Mouse (Mus musculus) lung, embryonic 15.5 days (tissue): ENCODE results near the gene Gls. TPM values are rescaled to one million over a fixed set of nuclear protein-coding genes. Genes with fewer than 3 reads are reported as not detected.

Experiments
- ATAC-seq: fragments of 200-750 bp; cut with Nextera tagmentation; 2 replicates; pipeline ENCODE4 v1.8.0; 2017; ENCODE audit warnings: moderate number of reproducible peaks, borderline replicate concordance; ENCODE audit not compliant: low FRiP score, low TSS enrichment; ENCODE audit errors: extremely low read depth
- H3K27ac ChIP-seq: fragments of 300-500 bp; sonication (generic); 2 replicates; pipeline ENCODE4 v1.5.1; 2015; ENCODE audit warnings: moderate library complexity, mild to moderate bottlenecking, inconsistent platforms
- H3K27me3 ChIP-seq: fragments of 300-500 bp; sonication (generic); 2 replicates; pipeline ENCODE4 v1.6.1; 2015; ENCODE audit warnings: inconsistent platforms
- H3K36me3 ChIP-seq: fragments of 300-500 bp; sonication (generic); 2 replicates; pipeline ENCODE4 v1.6.1; 2015; ENCODE audit warnings: inconsistent platforms
- H3K4me1 ChIP-seq: fragments of 300-500 bp; sonication (generic); 2 replicates; pipeline ENCODE4 v1.6.1; 2015; ENCODE audit warnings: inconsistent platforms
- H3K4me2 ChIP-seq: fragments of 300-500 bp; sonication (generic); 2 replicates; pipeline ENCODE4 v1.6.1; 2015; ENCODE audit warnings: inconsistent platforms, mild to moderate bottlenecking, moderate library complexity
- H3K4me3 ChIP-seq: fragments of 300-500 bp; sonication (generic); 2 replicates; pipeline ENCODE4 v1.5.1; 2015; ENCODE audit warnings: mild to moderate bottlenecking, inconsistent platforms
- H3K9ac ChIP-seq: fragments of 300-500 bp; sonication (generic); 2 replicates; pipeline ENCODE4 v1.6.1; 2015; ENCODE audit warnings: inconsistent platforms
- H3K9me3 ChIP-seq: fragments of 300-500 bp; sonication (generic); 2 replicates; pipeline ENCODE4 v1.6.1; 2016; ENCODE audit warnings: inconsistent platforms
- WGBS: fragments of 180-500 bp; shearing (Covaris S2); methylation state at CpG from one replicate; pipeline ENCODE4 v1.1.7; 2015; 5-methylcytosine and 5-hydroxymethylcytosine counted together
- polyA plus RNA-seq: library from polyadenylated mRNA; unstranded; fragments of >200 nt; fragmentation: Nextera tagmentation; extraction: Ambion mirVana; gene quantifications from 2 replicates; pipeline ENCODE4 v1.2.1, GENCODE M21; 2015

Gene Gls
- polyA plus RNA-seq, 1 experiment from 2014 or later, result 16.6 TPM

GRCm38 (mm10) chr1:52140534-52140933 is 92.5 kb downstream of the Gls start:
- WGBS, result 76% methylated on average over 9 of the region's 9 CpGs
- Histone ChIP-seq H3K27ac (no peak overlapping the region), H3K9me3 (no peaks in the 10 kb centered on the region), H3K9ac (no peak overlapping the region), H3K4me3 (no peak overlapping the region), H3K4me1 (no peaks in the 10 kb centered on the region), H3K4me2 (no peak overlapping the region), H3K36me3 (peaks cover 23% of the 10 kb centered on the region; the same call in 1 of the 2 replicates), H3K27me3 (no peaks in the 10 kb centered on the region)
- no peak for ATAC-seq

DNA sequence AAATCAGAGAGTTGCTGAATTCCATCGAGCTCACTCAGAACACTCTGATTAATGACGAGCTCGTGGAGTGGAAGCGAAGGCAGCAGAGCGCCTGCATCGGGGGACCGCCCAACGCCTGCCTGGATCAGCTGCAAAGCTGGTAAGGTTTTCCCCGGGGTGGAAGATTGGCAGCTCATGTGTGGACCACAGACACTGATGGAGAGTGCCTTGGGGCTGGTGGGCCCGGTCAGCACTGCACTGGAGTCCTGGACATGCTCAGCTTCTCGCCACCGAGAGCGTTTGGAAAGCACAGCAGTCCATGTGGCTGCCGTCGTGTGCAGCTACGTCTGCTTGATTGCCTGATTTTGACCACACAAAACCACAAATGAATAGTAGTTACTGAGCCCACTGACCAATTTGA is 95.7 kb downstream of the Gls start:
- H3K4me1 ChIP-seq, result no peaks in the 10 kb centered on the region
- no peaks in the 10 kb centered on the region for H3K27me3 ChIP-seq
- H3K9ac ChIP-seq, result no peak overlapping the region
- H3K4me3 ChIP-seq, result no peak overlapping the region
- no peaks in the 10 kb centered on the region for H3K9me3 ChIP-seq
- 72% methylated on average over 16 of the region's 16 CpGs for WGBS
- H3K4me2 ChIP-seq, result no peak overlapping the region
- H3K27ac ChIP-seq, result no peak overlapping the region
- peaks cover 28% of the 10 kb centered on the region; the same call in 1 of the 2 replicates for H3K36me3 ChIP-seq
- no peak for ATAC-seq

DNA sequence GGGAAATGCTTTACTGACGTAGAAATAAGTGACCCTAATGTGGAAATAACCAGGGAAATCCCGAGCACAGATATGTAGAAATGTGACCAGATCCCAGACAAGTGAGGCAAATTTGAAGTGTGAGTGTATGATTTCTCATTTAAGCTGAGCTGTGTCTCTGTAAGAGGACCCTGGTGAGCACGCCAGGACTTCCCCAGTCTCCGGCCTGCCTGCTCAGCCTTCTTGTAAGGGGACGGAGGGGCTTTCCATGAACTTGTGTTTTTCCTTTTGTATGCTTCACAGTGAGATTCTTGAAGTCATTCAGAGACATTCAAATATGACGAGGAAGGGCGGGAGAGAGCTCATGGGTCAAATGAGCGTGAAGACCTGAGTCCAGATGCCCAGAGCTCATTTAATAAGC is 99.8 kb downstream of the Gls start:
- no peak overlapping the region for H3K4me2 ChIP-seq
- no peak for ATAC-seq
- H3K4me1 ChIP-seq, result no peaks in the 10 kb centered on the region
- H3K9ac ChIP-seq, result no peak overlapping the region
- WGBS, result 88% methylated on average over 8 of the region's 8 CpGs
- H3K4me3 ChIP-seq, result no peak overlapping the region
- no peaks in the 10 kb centered on the region for H3K27me3 ChIP-seq
- no peaks in the 10 kb centered on the region for H3K9me3 ChIP-seq
- H3K36me3 ChIP-seq, result peaks cover 18% of the 10 kb centered on the region; the same call in 1 of the 2 replicates
- no peak overlapping the region for H3K27ac ChIP-seq

GRCm38 (mm10) chr1:52131787-52132377 is 101.2 kb downstream of the Gls start:
- H3K27me3 ChIP-seq, result no peaks in the 10 kb centered on the region
- no peak overlapping the region for H3K4me2 ChIP-seq
- no peak for ATAC-seq
- H3K27ac ChIP-seq, result no peak overlapping the region
- H3K4me1 ChIP-seq, result no peaks in the 10 kb centered on the region
- no peaks in the 10 kb centered on the region for H3K9me3 ChIP-seq
- H3K9ac ChIP-seq, result no peak overlapping the region
- WGBS, result 73% methylated on average over 11 of the region's 11 CpGs
- H3K36me3 ChIP-seq, result peaks cover 10% of the 10 kb centered on the region; the same call in 1 of the 2 replicates
- H3K4me3 ChIP-seq, result no peak overlapping the region

DNA sequence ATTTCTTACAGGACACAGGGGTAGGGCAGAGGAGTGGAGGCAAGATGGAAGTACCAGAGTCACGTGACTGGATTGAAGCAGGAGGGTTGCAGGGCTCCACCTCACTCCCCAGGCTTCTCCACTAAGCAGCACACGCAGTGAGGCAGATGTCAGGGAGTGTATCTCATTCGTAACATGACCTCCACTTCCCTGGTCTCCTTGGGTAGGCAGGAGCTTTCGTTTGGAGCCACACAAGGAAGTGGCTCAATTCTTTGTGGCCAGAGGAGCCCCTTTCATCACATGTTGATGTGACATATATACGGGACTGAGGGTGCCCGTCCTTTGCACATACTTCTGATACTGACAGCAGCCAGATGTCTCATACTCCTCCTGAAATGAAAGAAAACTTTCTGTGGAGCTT is 103.2 kb downstream of the Gls start:
- H3K9me3 ChIP-seq, result no peaks in the 10 kb centered on the region
- H3K36me3 ChIP-seq, result peaks cover 17% of the 10 kb centered on the region; the same call in 1 of the 2 replicates
- WGBS, result 51% methylated on average over 6 of the region's 6 CpGs
- H3K9ac ChIP-seq, result no peak overlapping the region
- no peak overlapping the region for H3K4me3 ChIP-seq
- H3K4me2 ChIP-seq, result no peak overlapping the region
- no peaks in the 10 kb centered on the region for H3K4me1 ChIP-seq
- no peaks in the 10 kb centered on the region for H3K27me3 ChIP-seq
- H3K27ac ChIP-seq, result no peak overlapping the region
- no peak for ATAC-seq

DNA sequence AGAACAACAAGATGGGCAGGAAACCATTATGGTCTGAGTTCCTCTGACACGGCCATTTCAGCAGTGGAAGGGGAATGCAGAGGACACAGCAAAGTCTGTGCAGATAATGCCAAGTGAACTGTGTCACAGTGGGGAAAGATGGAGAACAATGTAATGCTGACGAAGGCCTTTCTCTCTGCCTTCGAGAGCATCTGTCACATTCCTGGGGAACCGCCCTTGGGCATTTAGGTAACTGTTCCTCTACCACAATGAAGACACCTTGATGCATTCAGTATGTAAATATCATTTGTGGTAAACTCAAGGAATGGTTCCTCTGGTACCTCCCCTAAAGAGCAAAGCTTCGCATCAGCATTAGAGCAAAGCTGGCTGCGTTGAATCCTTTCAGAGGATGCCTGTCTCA is 105.7 kb downstream of the Gls start:
- Histone ChIP-seq H3K36me3 (peaks cover 15% of the 10 kb centered on the region), H3K9me3 (no peaks in the 10 kb centered on the region), H3K9ac (no peak overlapping the region), H3K4me3 (no peak overlapping the region), H3K27ac (no peak overlapping the region), H3K27me3 (no peaks in the 10 kb centered on the region), H3K4me1 (no peaks in the 10 kb centered on the region), H3K4me2 (no peak overlapping the region)
- 90% methylated on average over 6 of the region's 6 CpGs for WGBS
- ATAC-seq, result no peak

DNA sequence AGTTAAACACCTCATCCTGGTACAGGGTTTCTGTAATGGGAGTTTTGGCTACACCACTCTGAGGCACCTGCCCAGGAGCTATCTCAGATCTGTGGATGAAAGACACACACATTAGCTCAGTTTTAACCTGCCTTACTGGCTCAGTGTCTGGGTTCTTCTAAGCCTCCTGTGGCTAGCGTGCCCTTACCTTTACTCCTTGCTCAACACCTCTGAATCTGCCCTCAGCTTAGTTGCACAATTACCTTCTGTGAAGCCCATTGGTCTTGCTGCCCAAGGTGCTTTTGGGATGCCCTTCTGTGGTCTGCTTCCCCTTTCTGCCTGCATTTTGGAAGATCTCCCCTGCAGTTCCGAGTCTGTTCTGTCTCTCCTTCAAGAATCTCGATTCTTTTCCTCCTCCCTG is 108.2 kb downstream of the Gls start:
- no peaks in the 10 kb centered on the region for H3K27me3 ChIP-seq
- no peaks in the 10 kb centered on the region for H3K9me3 ChIP-seq
- H3K4me3 ChIP-seq, result no peak overlapping the region
- H3K9ac ChIP-seq, result no peak overlapping the region
- ATAC-seq, result no peak
- H3K27ac ChIP-seq, result no peak overlapping the region
- peaks cover 15% of the 10 kb centered on the region for H3K36me3 ChIP-seq
- H3K4me2 ChIP-seq, result no peak overlapping the region
- 63% methylated on average over 3 of the region's 3 CpGs for WGBS
- H3K4me1 ChIP-seq, result peaks cover 7% of the 10 kb centered on the region

- H3K36me3 ChIP-seq, result peaks cover 8% of the 10 kb centered on the region; the same call in 1 of the 2 replicates
- WGBS, result 85% methylated on average over 3 of the region's 3 CpGs
- H3K4me2 ChIP-seq, result no peak overlapping the region
- no peaks in the 10 kb centered on the region for H3K27me3 ChIP-seq
- no peak overlapping the region for H3K4me3 ChIP-seq
- H3K4me1 ChIP-seq, result peaks cover 7% of the 10 kb centered on the region
- no peak overlapping the region for H3K27ac ChIP-seq
- no peak for ATAC-seq
- H3K9me3 ChIP-seq, result no peaks in the 10 kb centered on the region
- H3K9ac ChIP-seq, result no peak overlapping the region
Measured at GRCm38 (mm10) chr1:52121052-52121451, 112.0 kb downstream of the Gls start.

GRCm38 (mm10) chr1:52120191-52120590 is 112.8 kb downstream of the Gls start:
- peak overlapping the region; percentile 82 for H3K4me2 ChIP-seq

GRCm38 (mm10) chr1:52119691-52120090 is 113.3 kb downstream of the Gls start:
- WGBS, result under 1% methylated on average over 20 of the region's 20 CpGs
- ATAC-seq, result 0 out of 2 replicates have a peak, but pooled peaks have one; percentile 6

More at GRCm38 (mm10) chr1:52120191-52120590, 112.8 kb downstream of the Gls start:
- 30% methylated on average over 10 of the region's 10 CpGs for whole genome bisulfite sequencing
- H3K9me3 ChIP-seq, result no peaks in the 10 kb centered on the region
- peaks cover 3% of the 10 kb centered on the region; the same call in 1 of the 2 replicates for H3K36me3 ChIP-seq
- peaks cover 7% of the 10 kb centered on the region for H3K4me1 ChIP-seq
- H3K4me3 ChIP-seq, result peak overlapping the region; percentile 98
- no peak for ATAC-seq
- no peaks in the 10 kb centered on the region for H3K27me3 ChIP-seq
- no peak overlapping the region for H3K27ac ChIP-seq
- H3K9ac ChIP-seq, result peak overlapping the region; percentile 72

GRCm38 (mm10) chr1:52118860-52119591 is 114.0 kb downstream of the Gls start, which contains the start of gene Stat1:
Gene Stat1, plus strand, starts transcription at chr1:52119440.
- Histone ChIP-seq H3K36me3 (peaks cover 3% of the 10 kb centered on the region; the same call in 1 of the 2 replicates), H3K4me3 (peak within 1 kb of the TSS; percentile 98), H3K9me3 (no peaks in the 10 kb centered on the region), H3K9ac (peak within 1 kb of the TSS; percentile 72), H3K4me2 (peak within 1 kb of the TSS; percentile 82), H3K27me3 (no peaks in the 10 kb centered on the region), H3K4me1 (peaks cover 7% of the 10 kb centered on the region), H3K27ac (peak within 1 kb of the TSS; percentile 58)
- peak; percentile 94 for ATAC-seq
- WGBS, result 3% methylated on average over 36 of the region's 37 CpGs

More at GRCm38 (mm10) chr1:52119691-52120090, 113.3 kb downstream of the Gls start:
- peak overlapping the region; percentile 58 for H3K27ac ChIP-seq
- H3K36me3 ChIP-seq, result peaks cover 3% of the 10 kb centered on the region; the same call in 1 of the 2 replicates
- no peaks in the 10 kb centered on the region for H3K27me3 ChIP-seq
- peak overlapping the region; percentile 98 for H3K4me3 ChIP-seq
- H3K4me1 ChIP-seq, result peaks cover 7% of the 10 kb centered on the region
- peak overlapping the region; percentile 72 for H3K9ac ChIP-seq
- H3K4me2 ChIP-seq, result peak overlapping the region; percentile 82
- H3K9me3 ChIP-seq, result no peaks in the 10 kb centered on the region

DNA sequence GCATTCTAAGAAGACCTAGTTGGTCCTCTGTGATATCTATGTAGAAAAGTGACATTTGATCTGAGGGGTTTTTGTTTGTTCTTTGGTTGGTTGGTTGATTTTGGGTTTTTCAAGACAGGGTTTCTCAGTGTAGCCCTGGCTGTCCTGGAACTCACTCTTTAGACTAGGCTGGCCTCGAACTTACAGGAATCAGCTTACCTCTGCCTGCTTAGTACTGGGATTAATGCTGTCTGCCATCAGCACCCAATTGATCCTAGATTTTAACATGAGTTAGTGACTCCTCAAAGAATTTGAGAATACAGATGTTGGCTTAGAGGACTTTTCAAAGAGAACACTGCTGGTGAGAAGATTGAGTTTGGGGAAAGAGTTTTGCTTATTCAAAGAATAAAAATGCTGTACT is 115.3 kb downstream of the Gls start:
- WGBS, result 93% methylated on average over 1 of the region's 1 CpGs
- Histone ChIP-seq H3K27ac (no peak overlapping the region), H3K9me3 (no peaks in the 10 kb centered on the region), H3K4me1 (peaks cover 12% of the 10 kb centered on the region), H3K4me3 (no peak overlapping the region), H3K27me3 (no peaks in the 10 kb centered on the region), H3K9ac (no peak overlapping the region), H3K36me3 (no peaks in the 10 kb centered on the region), H3K4me2 (no peak overlapping the region)
- ATAC-seq, result no peak
